Mouse (Mus musculus) megakaryocyte progenitor cell, adult 5-6 weeks (primary cell): ENCODE measurements at regions not wholly inside any gene's neighbourhood (a gene's known extent, or its start where the extent isn't known, plus 50 kb on each side); places are given as distances from the start of the nearest gene placed in this dataset.

ENCODE experiments used
- ATAC-seq: replicated peaks from 2 replicates; pipeline ENCODE4 v1.8.0; 2016; ENCODE audit warnings: mild to moderate bottlenecking, moderate TSS enrichment, inconsistent platforms; ENCODE audit not compliant: poor library complexity

GRCm38 (mm10) chr4:105282681-105283462 lies 125.7 kb downstream of the Plpp3 start:
- no peak for ATAC-seq

GRCm38 (mm10) chr4:105285431-105286013 lies 128.4 kb downstream of the Plpp3 start:
- peak; percentile 37 for ATAC-seq

DNA sequence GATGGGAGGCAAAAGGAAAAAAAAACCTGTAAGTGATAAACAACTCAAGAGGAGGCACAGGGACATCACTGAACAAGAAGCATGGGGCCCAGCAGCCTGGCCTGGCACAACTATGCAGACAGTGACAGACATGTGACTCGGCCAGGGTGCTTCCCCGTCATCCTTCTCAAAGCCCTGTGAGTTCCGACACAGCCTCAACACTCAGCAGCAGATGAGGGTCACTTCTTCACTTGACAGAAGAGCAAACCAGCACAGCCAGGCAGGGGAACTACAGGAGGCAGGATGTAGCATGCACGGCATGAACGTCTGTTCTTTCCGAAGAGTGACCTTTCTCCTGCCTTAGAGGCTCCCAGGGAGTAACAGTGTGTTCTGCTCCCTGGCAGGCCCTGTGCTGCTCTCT lies 129.2 kb downstream of the Plpp3 start:
- ATAC-seq = no peak

DNA sequence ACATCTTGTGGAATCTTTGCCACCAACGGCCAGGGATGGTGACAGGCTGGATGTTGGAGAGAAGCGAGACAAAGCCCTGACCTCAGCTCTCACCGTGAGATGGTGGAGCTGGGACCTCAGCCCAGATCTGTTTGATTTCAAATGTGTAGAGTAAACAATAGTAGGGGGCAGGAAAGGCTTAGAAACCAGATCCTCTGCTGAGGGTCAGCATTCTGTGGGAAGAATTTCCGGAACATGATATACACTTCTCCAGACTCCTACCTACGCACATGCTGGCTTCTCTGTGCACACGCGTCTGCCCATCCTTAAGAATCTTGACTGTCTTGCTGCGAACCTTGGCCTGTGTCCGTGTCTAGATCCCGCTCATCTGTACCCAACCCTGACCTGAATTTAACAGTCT lies 129.7 kb downstream of the Plpp3 start:
- ATAC-seq = no peak

GRCm38 (mm10) chr4:105287419-105287818 lies 130.3 kb downstream of the Plpp3 start:
- ATAC-seq = no peak

GRCm38 (mm10) chr4:105289635-105290034 lies 132.5 kb downstream of the Plpp3 start:
- no peak for ATAC-seq

GRCm38 (mm10) chr4:105290847-105291475 lies 133.8 kb downstream of the Plpp3 start:
- peak; percentile 46; the same call in 1 of the 2 replicates for ATAC-seq

DNA sequence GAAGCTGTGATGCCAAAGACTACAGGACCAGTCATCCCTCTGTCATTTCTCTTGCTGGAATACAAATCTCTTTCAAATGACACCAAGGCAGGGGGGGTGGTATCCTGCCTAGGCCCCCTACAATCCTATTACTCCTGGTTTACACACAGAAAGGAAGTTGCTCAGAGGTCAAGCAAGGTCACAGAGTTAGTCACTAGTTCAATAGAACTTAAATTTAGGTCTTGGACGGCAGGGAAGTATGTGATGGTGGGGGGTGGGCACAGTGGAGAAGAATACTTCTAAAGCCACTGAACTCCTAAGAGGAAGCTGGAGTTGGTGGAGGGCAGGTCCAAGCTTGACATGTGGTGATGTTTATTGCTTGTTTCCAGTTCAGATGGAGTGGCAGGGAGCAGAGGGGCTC lies 134.4 kb downstream of the Plpp3 start:
- peak; percentile 26; the same call in 1 of the 2 replicates for ATAC-seq

DNA sequence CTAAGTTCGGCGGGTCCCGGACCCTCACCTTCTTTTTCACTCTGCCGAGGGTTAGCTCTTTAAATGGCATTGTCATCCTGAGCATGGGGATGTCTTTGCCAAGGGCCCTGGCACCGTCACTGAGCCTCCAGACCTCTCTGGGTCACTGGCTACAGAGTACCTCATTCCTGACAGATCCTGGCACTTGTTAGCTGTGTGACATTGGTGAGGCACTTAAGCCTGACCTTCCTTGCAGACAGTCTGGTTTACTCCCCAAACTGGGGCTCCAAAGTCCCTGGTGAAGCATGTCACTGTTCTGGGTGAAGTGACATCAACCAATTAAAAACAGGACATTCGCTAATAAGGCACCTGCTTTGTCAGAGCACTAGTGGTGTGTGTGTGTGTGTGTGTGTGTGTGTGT lies 142.2 kb downstream of the Plpp3 start:
- no peak for ATAC-seq

DNA sequence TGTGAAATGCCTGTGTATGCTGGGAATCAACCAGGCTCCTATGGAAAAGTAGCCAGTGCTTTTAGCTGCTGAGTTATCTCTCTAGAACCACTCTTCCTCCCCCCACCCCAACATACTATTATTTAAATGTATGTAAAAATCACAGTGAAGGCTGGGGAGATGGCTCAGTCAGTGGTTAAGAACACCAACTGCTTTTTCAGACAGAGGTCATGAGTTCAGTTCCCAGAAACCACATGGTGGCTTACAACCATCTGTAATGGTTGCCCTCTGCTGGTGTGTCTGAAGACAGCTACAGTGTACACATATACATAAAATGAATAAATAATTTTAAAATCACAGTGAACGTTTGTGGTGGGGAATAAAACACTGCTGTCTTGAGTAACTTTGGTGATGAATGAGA lies 144.4 kb downstream of the Plpp3 start:
- ATAC-seq = no peak

DNA sequence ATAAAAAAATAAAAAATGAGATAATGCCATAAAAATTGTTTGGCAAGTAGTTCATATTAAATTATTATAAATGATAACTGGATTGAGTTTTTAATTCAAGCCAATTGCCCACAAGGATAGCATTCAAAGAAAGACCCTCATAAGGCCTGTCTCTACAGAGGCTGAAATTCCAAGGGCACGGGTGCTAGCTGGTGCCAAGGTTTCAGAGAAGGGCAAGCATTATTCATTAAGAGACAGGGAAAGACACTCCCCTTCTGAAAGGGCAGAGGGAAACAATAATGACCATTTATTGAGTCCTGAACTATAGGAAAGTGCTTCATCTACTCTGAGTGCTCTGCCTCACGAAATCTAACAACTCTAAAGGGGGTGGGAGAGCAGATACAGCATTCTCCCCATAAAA lies 147.0 kb downstream of the Plpp3 start:
- no peak for ATAC-seq

DNA sequence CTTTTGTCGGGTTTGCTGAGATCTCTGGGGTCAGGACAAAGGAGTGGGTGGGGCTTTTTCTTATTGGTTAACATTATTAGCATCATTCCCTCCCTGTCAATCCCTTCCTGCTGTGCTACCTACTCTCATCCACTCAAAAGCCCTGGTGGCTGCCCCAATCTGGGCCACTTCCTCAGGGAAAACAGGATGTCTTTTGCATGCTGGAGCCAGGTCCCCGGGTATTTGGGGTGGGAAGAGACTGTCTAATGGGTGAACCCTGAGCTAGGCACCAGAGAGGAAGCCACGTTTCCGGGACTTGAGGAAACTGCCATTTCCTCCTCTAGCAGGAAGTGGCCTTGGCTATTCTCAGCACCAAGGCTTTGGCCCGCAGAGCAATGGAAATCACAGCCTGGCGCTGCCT lies 148.8 kb downstream of the Plpp3 start:
- 0 out of 2 replicates have a peak, but pooled peaks have one; percentile 23 for ATAC-seq

DNA sequence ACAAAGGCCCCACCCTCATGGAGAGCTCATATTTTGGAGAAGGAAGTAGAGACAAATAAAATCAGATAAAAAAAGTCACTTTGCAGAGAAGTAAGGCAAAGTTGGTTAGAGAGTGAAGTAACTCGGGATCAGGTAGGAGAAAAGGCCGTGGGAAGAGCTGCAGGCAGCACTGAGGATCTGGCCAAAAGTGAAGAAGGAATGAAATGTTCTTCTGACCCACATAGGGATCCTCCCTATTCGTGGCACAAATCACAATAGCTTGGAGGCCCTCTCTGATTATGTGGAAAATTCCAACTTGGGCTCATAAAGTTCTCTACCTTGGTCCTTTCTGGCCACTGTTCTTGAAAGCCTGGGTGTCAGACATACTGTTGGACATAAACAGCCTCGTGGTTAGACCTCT lies 150.2 kb downstream of the Plpp3 start:
- no peak for ATAC-seq

GRCm38 (mm10) chr4:105307905-105308304 lies 150.8 kb downstream of the Plpp3 start:
- no peak for ATAC-seq

- ATAC-seq = no peak
These were observed 151.9 kb downstream of the Plpp3 start for GRCm38 (mm10) chr4:105308971-105309488.

- ATAC-seq = no peak
These were observed 155.5 kb downstream of the Plpp3 start for GRCm38 (mm10) chr4:105312643-105313042.

GRCm38 (mm10) chr4:105313151-105313818 lies 156.1 kb downstream of the Plpp3 start:
- no peak for ATAC-seq

- no peak for ATAC-seq
These were observed 157.9 kb downstream of the Plpp3 start for GRCm38 (mm10) chr4:105315095-105315494.

- ATAC-seq = peak; percentile 95
These were observed 159.5 kb downstream of the Plpp3 start for GRCm38 (mm10) chr4:105316478-105317206.

- ATAC-seq = no peak
These were observed 161.3 kb downstream of the Plpp3 start for GRCm38 (mm10) chr4:105318421-105318820.

DNA sequence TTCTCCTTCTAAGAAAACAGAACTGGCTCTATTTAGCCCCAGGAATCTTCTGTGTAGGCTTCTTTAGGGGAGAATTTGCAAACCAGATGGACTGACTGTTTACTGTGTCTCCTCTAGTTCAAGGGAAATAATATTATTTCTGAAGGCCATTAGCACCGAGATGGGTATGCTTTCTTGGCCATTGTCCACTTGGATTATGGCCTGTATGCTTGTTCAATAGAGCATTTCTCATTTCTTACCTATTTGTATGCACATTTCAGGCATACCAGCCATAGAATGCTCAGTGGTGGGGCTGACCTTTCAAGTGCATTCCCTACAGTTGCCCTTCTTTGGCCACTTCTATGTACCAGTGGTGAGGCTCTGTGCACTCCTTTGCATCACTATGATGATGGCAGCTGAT lies 166.3 kb downstream of the Plpp3 start:
- no peak for ATAC-seq
